Mouse (Mus musculus): ENCODE measurements around the gene Eif4b.

DNA sequence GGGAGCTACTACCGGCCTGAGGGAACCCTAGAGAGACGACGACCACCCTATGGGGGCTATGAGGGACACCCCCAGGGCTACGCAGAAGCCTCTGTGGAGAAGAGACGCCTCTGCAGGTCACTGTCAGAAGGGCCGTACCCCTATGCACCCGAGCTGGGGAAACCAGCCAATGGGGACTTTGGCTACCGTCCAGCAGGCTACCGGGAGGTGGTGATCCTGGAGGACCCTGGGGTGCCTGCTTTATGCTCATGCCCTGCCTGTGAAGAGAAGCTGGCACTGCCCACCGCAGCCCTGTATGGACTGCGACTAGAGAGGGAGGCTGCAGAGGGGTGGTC lies 37.9 kb downstream of the Eif4b start:
- no peak for TF ChIP-seq CTCF (IDR thresholded peaks at IDR 0.05; ENCODE audit: low read depth, low read length)
- TF ChIP-seq POLR2A (IDR thresholded peaks at IDR 0.05; ENCODE audit: extremely low read depth, insufficient read depth, low read length): no peak
